Mouse (Mus musculus) ES-Bruce4 (cell line): Measurements from ENCODE around the gene Gpr37l1. TPM values are rescaled to one million over a fixed set of nuclear protein-coding genes. Genes with fewer than 3 reads are reported as not detected.

Experiments
- H3K27ac ChIP-seq: 2 replicates; pipeline ENCODE4 v1.5.1; 2012; ENCODE audit warnings: low read length, inconsistent platforms; ENCODE audit not compliant: insufficient read depth
- H3K27me3 ChIP-seq: 2 replicates; pipeline ENCODE4 v1.6.1; 2012; ENCODE audit warnings: mild to moderate bottlenecking, low read length, inconsistent platforms; ENCODE audit not compliant: control insufficient read depth, poor library complexity, insufficient read depth, severe bottlenecking
- H3K36me3 ChIP-seq: 2 replicates; pipeline ENCODE4 v1.6.1; 2012; ENCODE audit warnings: inconsistent platforms, mild to moderate bottlenecking, low read length, moderate library complexity; ENCODE audit not compliant: control insufficient read depth, poor library complexity, insufficient read depth, severe bottlenecking
- H3K4me1 ChIP-seq: one replicate; pipeline ENCODE4 v1.8.1; 2011; ENCODE audit warnings: low read length; ENCODE audit not compliant: control insufficient read depth, insufficient read depth
- H3K4me3 ChIP-seq: 2 replicates; pipeline ENCODE4 v1.5.1; 2011; ENCODE audit warnings: low read depth, mild to moderate bottlenecking, low read length
- H3K9ac ChIP-seq: 2 replicates; pipeline ENCODE4 v1.6.1; 2012; ENCODE audit warnings: low read depth, mild to moderate bottlenecking, inconsistent platforms; ENCODE audit not compliant: poor library complexity, severe bottlenecking
- H3K9me3 ChIP-seq: replicated peaks from 2 replicates; pipeline ENCODE4 v1.6.1; 2012; ENCODE audit warnings: mild to moderate bottlenecking, low read length, inconsistent platforms; ENCODE audit not compliant: control insufficient read depth, poor library complexity, insufficient read depth, severe bottlenecking
- CTCF ChIP-seq: IDR thresholded peaks from one replicate; pipeline ENCODE4 v1.8.1; 2011; ENCODE audit warnings: low read depth, low read length
- EP300 ChIP-seq: IDR thresholded peaks from 2 replicates; pipeline ENCODE4 v1.6.1; 2011; ENCODE audit warnings: low read depth, low read length; ENCODE audit not compliant: insufficient read depth
- POLR2A ChIP-seq: IDR thresholded peaks from one replicate; pipeline ENCODE4 v1.8.1; 2011; ENCODE audit warnings: low read length; ENCODE audit not compliant: insufficient read depth
- polyA plus RNA-seq: library from polyadenylated mRNA; stranded (reverse); fragments of >200 nt; gene quantifications from 2 replicates; pipeline ENCODE4 v1.2.4, GENCODE M21; 2011; ENCODE audit warnings: low read depth; ENCODE audit not compliant: missing spikeins, insufficient read depth, insufficient read length

Gpr37l1 gene
- polyA plus RNA-seq, 1 experiment: not detected

DNA sequence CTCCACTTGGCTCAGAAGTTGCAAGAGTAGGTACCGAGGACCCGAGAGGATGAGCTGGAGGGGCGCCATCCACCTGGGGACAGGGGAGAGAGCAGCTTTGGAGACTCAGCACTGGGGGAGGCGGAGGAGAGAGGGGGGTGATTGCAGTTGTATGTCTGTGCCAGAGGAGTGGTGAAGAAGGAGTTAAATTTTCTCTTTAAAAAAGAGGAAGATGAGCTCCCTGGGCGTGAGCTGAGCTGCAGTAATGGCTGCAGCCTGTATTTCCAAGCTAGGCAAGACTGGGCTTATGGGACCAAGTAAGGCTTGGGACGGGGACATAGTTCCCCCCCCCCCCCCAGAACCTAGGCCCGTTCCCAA is 19.8 kb downstream of the Gpr37l1 start:
- Histone ChIP-seq H3K9ac (peak overlapping the region; percentile 73), H3K4me1 (no peaks in the 10 kb centered on the region), H3K27ac (peak overlapping the region; percentile 17; the same call in 1 of the 2 replicates), H3K27me3 (no peaks in the 10 kb centered on the region), H3K36me3 (no peaks in the 10 kb centered on the region), H3K9me3 (no peaks in the 10 kb centered on the region), H3K4me3 (peak overlapping the region; percentile 90)
- TF ChIP-seq EP300: no peak
- TF ChIP-seq POLR2A: no peak
- no peak for TF ChIP-seq CTCF

DNA sequence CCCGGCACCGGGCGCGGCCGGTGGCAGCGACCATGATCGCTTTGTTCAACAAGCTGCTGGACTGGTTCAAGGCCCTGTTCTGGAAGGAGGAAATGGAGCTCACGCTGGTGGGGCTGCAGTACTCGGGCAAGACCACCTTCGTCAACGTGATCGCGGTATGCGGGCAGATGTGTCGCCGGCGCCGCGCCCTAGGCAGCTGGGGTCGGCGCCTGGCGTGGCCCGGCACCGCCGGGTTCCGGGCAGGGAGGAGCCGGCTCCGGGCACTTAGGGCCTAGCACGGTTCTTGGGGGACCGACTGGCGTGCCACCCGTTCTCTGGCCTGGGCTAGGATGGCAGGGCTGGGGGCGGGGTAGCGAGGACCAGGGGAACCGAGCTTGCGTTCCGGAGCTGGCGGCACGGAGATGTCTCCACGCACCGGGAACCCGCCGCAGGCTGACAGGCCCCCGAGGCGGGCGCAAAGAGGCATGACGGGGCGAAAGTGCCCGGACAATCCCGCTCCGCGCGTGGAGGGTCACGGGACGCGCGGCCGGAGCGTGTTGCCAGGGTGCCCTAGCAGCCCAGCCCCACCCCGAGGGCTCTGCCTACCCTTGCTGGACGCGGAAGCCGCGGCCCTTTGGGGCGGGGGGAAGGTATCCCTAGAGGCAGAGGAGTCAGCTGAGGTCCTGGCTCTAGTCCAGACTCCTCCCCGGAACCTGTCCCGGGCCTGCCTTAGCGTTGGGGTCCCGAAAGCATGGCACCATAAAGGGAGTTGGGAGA is 20.4 kb downstream of the Gpr37l1 start:
- H3K27me3 ChIP-seq: no peaks in the 10 kb centered on the region
- no peaks in the 10 kb centered on the region for H3K36me3 ChIP-seq
- peak overlapping the region; percentile 73 for H3K9ac ChIP-seq
- no peaks in the 10 kb centered on the region for H3K9me3 ChIP-seq
- peak overlapping the region; percentile 39 for H3K27ac ChIP-seq
- H3K4me3 ChIP-seq: peak overlapping the region; percentile 90
- no peaks in the 10 kb centered on the region for H3K4me1 ChIP-seq
- TF ChIP-seq CTCF (no peak), EP300 (no peak), POLR2A (no peak)

DNA sequence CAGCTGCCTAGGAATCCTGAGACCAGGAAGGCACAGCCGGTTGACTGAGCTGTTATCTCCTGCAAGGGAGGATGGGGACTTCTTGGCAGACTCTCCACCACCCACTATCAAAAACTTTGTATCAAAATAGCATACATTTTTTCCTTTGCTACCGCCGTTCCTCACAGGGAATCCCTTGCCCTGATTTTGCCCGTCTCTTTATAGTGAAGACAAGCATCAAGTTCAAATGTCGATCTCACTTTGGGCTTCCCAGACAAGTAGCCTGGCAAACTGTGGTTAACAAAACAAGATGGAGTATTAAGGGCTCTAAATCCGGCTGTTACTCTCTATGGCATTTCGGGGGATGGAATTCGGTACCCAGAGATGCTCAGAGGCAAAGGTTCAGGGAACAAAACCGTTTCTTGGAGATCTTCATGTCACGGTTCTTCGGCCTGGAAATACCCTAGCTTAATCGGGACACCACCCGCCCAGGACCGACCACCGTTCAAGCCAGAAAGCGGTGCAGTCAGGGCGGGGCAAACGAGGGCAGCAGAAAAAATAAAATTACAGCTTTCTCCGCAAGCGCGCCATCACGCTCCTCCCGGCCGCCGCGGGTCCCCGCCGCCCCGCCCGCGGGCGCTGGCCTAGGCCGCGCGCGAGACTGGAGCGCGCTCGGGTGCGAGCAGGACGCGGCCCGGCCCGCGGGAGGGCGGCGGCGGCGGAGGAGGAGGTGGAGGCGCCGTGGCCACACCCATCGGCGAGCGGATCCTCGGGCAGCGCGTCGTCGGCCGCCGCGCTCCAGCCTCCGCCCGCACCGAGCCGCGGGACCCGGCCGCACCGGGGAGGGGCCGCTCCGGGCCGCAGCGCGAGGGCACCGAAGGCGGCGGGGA is 21.2 kb downstream of the Gpr37l1 start, which contains the start of gene Arl8a:
Arl8a (plus strand) TSS at position 748 of the 869 bp plus-strand sequence.
- Histone ChIP-seq H3K27me3 (no peaks in the 10 kb centered on the region), H3K9me3 (no peaks in the 10 kb centered on the region), H3K4me1 (no peaks in the 10 kb centered on the region), H3K9ac (peak within 1 kb of the TSS; percentile 73), H3K4me3 (peak within 1 kb of the TSS; percentile 90), H3K36me3 (no peaks in the 10 kb centered on the region), H3K27ac (peak within 1 kb of the TSS; percentile 39)
- TF ChIP-seq EP300 (no peak), POLR2A (no peak), CTCF (no peak)

DNA sequence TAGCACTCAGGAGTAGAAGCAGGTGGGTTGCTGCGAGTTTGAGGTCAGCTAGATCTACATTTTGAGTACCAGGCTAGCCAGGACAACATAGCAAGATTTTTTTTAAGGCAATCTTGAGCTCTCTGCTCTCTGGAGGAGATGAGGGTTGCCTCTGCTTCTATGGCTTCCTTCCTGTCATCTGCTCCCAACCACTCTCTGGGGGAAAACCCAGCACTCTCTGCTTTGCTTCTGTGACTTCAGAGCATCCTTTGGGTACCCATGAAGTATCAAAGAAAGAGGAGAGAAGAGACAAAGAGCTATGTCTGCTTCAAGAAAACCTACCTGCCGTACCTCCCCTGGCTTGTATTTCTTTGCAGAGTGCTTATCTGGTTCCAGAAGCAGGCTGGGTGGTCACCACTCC is 23.5 kb downstream of the Gpr37l1 start:
- TF ChIP-seq EP300 (no peak), POLR2A (no peak), CTCF (no peak)
- no peaks in the 10 kb centered on the region for H3K9me3 ChIP-seq
- H3K4me3 ChIP-seq: no peak overlapping the region
- H3K4me1 ChIP-seq: no peaks in the 10 kb centered on the region
- H3K36me3 ChIP-seq: no peaks in the 10 kb centered on the region
- no peaks in the 10 kb centered on the region for H3K27me3 ChIP-seq
- H3K27ac ChIP-seq: no peak overlapping the region
- H3K9ac ChIP-seq: no peak overlapping the region

DNA sequence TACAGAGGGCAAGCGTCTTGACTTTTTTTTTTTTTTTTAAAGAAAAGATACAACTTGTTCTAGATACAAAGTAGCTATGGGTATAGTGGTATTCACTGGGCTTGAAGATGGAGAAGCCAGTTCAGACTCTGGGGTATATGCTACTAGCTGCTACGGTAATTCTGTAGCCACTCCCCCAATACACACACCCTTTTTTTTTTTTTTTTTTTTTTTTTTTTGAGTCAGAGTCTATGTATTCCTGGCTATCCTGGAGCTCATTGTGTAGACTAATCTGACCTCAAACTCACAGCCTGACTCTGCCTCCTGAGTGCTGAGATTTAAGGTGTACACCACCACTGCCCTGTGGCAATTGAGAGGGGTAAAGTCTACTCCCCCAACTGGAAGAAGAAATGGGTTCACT is 25.0 kb downstream of the Gpr37l1 start:
- Histone ChIP-seq H3K9me3 (no peaks in the 10 kb centered on the region), H3K4me3 (no peak overlapping the region), H3K9ac (no peak overlapping the region), H3K36me3 (no peaks in the 10 kb centered on the region), H3K27ac (no peak overlapping the region), H3K27me3 (no peaks in the 10 kb centered on the region), H3K4me1 (no peaks in the 10 kb centered on the region)
- TF ChIP-seq EP300: no peak
- TF ChIP-seq CTCF: no peak
- TF ChIP-seq POLR2A: no peak
